Mouse (Mus musculus) embryonic fibroblast, embryonic 13.5 days (primary cell): ENCODE results near the gene Gm3138. TPM values are rescaled to one million over a fixed set of nuclear protein-coding genes. Genes with fewer than 3 reads are reported as not detected.
"Not testable (repeated sequence)": the region's sequence is repeated elsewhere in the genome, so short reads cannot be mapped to it uniquely, and the experiment has no call there.

Experiments used
- H3K27ac ChIP-seq: 2 replicates; pipeline ENCODE4 v1.5.1; 2012; ENCODE audit warnings: low read length, control low read depth, inconsistent platforms; ENCODE audit not compliant: insufficient read depth
- H3K4me1 ChIP-seq: 2 replicates; pipeline ENCODE4 v1.6.1; 2011; ENCODE audit warnings: low read length; ENCODE audit not compliant: control insufficient read depth, insufficient read depth
- H3K4me3 ChIP-seq: 2 replicates; pipeline ENCODE4 v1.5.1; 2011; ENCODE audit warnings: mild to moderate bottlenecking, control low read depth, low read length; ENCODE audit not compliant: insufficient read depth
- polyA plus RNA-seq: library from polyadenylated mRNA; stranded (reverse); fragments of >200 nt; gene quantifications from 2 replicates; pipeline ENCODE4 v1.2.4, GENCODE M21; 2011; ENCODE audit warnings: low read depth; ENCODE audit not compliant: missing spikeins, insufficient read length

The Gm3138 gene
- polyA plus RNA-seq = not detected in 2 replicates

- H3K27ac ChIP-seq, H3K4me3 ChIP-seq, H3K4me1 ChIP-seq: not testable (repeated sequence)
These were observed at the start of gene Gm3138 for GRCm38 (mm10) chr14:4249331-4249730. Gm3138 (plus strand) TSS chr14:4249631.

GRCm38 (mm10) chr14:4269238-4269950, 20.0 kb downstream of the Gm3138 start:
- not testable (repeated sequence) for H3K4me3 ChIP-seq, H3K4me1 ChIP-seq, H3K27ac ChIP-seq

GRCm38 (mm10) chr14:4279828-4280227, 30.4 kb downstream of the Gm3138 start:
- H3K4me3 ChIP-seq, H3K4me1 ChIP-seq, H3K27ac ChIP-seq: not testable (repeated sequence)

Other genes starting within 250 kb of the Gm3138 start
- gene Gm5796, start 225.7 kb upstream of the Gm3138 start, polyA plus RNA-seq = not detected in 2 replicates
- not detected in 2 replicates for gene Gm3115, start 165.5 kb upstream of the Gm3138 start, polyA plus RNA-seq
- gene Gm8108, start 139.1 kb upstream of the Gm3138 start, polyA plus RNA-seq = not detected in 2 replicates
- not detected in 2 replicates for gene Gm3127, start 84.6 kb upstream of the Gm3138 start, polyA plus RNA-seq
- gene Gm2974, start 67.1 kb upstream of the Gm3138 start, polyA plus RNA-seq = not detected in 2 replicates
- not detected in 2 replicates for gene Gm3149, start 67.7 kb downstream of the Gm3138 start, polyA plus RNA-seq
- 0.27 and 0.32 TPM in 2 replicates for gene 2610042L04Rik, start 85.1 kb downstream of the Gm3138 start, polyA plus RNA-seq
- not detected in 2 replicates for gene Gm3159, start 147.9 kb downstream of the Gm3138 start, polyA plus RNA-seq
- gene Gm3164, start 165.8 kb downstream of the Gm3138 start, polyA plus RNA-seq = not detected in 2 replicates
- gene Gm3173, start 181.4 kb downstream of the Gm3138 start, polyA plus RNA-seq = not detected in 2 replicates
- gene Gm3182, start 232.1 kb downstream of the Gm3138 start, polyA plus RNA-seq = not detected in 2 replicates